Mouse (Mus musculus): Measurements from ENCODE around the gene Plbd2. TPM values are rescaled to one million over a fixed set of nuclear protein-coding genes. Genes with fewer than 3 reads are reported as not detected.
A peak's percentile ranks its signal among the peaks of the same experiment; 100 is the strongest.

Gene Plbd2
- polyA plus RNA-seq, 1 experiment from 2014 or later, result 40.8 TPM

- 57% methylated on average over 8 of the region's 8 CpGs for WGBS
Measured at GRCm38 (mm10) chr5:120475861-120476260, 27.6 kb downstream of the Plbd2 start.

DNA sequence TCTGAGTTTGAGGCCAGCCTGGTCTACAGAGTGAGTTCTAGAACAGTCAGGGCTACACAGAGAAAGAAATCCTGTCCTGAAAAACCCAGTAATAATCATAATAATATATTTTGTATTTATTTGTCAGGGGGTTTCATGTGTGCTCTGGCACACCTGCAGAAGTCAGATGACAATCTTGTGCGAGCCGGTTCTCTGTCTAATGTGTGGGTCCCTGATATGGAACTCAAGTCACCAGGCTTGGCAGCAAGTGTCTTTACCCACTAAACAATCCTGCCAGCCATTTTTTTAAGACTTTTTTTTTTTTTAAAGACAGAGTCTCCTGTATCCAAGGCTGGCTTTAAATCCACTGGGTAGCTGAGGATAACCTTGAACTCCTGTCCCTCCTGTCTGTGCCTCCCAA lies 30.1 kb downstream of the Plbd2 start:
- WGBS, result 80% methylated on average over 2 of the region's 2 CpGs
- Histone ChIP-seq H3K9me3 (replicated peaks) (no peaks in the 10 kb centered on the region), H3K27ac (no peak overlapping the region), H3K27me3 (peaks cover 8% of the 10 kb centered on the region; the same call in 1 of the 2 replicates), H3K4me1 (replicated peaks) (peaks cover 6% of the 10 kb centered on the region; the same call in 1 of the 2 replicates), H3K9ac (no peak overlapping the region), H3K36me3 (no peaks in the 10 kb centered on the region), H3K4me2 (no peak overlapping the region), H3K4me3 (no peak overlapping the region)
- ATAC-seq (replicated peaks; ENCODE audit: insufficient number of reproducible peaks, insufficient read depth, low FRiP score, low read depth), result no peak

More at GRCm38 (mm10) chr5:120475861-120476260, 27.6 kb downstream of the Plbd2 start:
- H3K4me2 ChIP-seq, result peak overlapping the region; percentile 28
- peaks cover 4% of the 10 kb centered on the region; the same call in 1 of the 2 replicates for H3K27me3 ChIP-seq
- H3K4me1 ChIP-seq (replicated peaks), result peaks cover 6% of the 10 kb centered on the region; the same call in 1 of the 2 replicates
- no peak overlapping the region for H3K4me3 ChIP-seq
- no peak for ATAC-seq (replicated peaks; ENCODE audit: insufficient number of reproducible peaks, insufficient read depth, low FRiP score, low read depth)
- H3K9me3 ChIP-seq (replicated peaks), result no peaks in the 10 kb centered on the region
- H3K9ac ChIP-seq, result no peak overlapping the region
- no peaks in the 10 kb centered on the region for H3K36me3 ChIP-seq
- no peak overlapping the region for H3K27ac ChIP-seq

GRCm38 (mm10) chr5:120472770-120473169 lies 30.7 kb downstream of the Plbd2 start, which contains the start of gene Sdsl:
TSS of gene Sdsl (minus strand) at chr5:120472810.
- no peak for ATAC-seq (replicated peaks; ENCODE audit: insufficient number of reproducible peaks, insufficient read depth, low FRiP score, low read depth)
- Histone ChIP-seq H3K27me3 (peaks cover 8% of the 10 kb centered on the region; the same call in 1 of the 2 replicates), H3K27ac (no peak within 1 kb of the TSS), H3K9me3 (replicated peaks) (no peaks in the 10 kb centered on the region), H3K4me2 (no peak within 1 kb of the TSS), H3K9ac (no peak within 1 kb of the TSS), H3K36me3 (no peaks in the 10 kb centered on the region), H3K4me3 (no peak within 1 kb of the TSS), H3K4me1 (replicated peaks) (peaks cover 6% of the 10 kb centered on the region; the same call in 1 of the 2 replicates)
- WGBS, result 65% methylated on average over 8 of the region's 8 CpGs

DNA sequence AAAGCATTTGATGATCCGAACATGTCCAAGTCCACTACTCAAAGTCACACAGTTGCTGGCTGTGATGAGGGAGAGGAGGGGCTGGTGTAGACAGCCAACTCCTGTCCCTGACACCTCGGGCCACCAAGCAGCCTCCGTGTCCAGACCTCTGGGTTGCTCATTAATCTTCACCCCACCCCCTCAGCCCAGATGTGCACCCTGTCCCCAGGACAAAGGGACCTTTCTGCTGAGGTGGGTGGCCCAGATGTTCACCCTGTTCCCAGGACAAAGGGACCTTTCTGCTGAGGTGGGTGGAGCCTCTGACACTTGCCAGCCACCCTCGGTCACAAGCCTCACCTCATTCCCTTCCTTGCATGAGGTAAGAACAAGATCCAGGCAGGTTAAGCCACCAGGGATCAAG lies 31.9 kb downstream of the Plbd2 start:
- H3K36me3 ChIP-seq, result no peaks in the 10 kb centered on the region
- H3K4me2 ChIP-seq, result no peak overlapping the region
- peaks cover 11% of the 10 kb centered on the region for H3K4me1 ChIP-seq (replicated peaks)
- ATAC-seq (replicated peaks; ENCODE audit: insufficient number of reproducible peaks, insufficient read depth, low FRiP score, low read depth), result no peak
- no peak overlapping the region for H3K4me3 ChIP-seq
- no peak overlapping the region for H3K9ac ChIP-seq
- WGBS, result 40% methylated on average over 4 of the region's 4 CpGs
- H3K27me3 ChIP-seq, result peaks cover 5% of the 10 kb centered on the region; the same call in 1 of the 2 replicates
- H3K27ac ChIP-seq, result no peak overlapping the region
- H3K9me3 ChIP-seq (replicated peaks), result no peaks in the 10 kb centered on the region

DNA sequence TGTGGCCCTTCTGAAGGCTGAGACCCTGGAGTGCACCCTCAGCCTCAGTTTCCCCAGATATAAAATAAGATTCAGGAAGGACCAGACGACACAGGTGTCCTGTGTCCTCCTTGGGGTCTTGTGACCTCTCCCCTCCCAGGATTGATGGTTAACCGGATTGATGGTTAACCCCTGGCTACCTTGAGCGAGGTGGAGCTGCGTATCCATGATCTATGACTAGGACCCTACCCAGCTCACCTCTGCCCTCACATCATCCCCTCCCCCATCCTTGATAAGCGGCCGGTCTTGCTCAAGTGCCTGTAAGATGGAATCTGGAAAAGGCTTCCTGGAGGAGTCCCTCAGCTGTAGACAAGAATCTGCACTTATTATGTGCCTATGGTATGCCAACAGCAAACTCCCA lies 34.6 kb downstream of the Plbd2 start:
- H3K4me1 ChIP-seq (replicated peaks), result peaks cover 15% of the 10 kb centered on the region
- peaks cover 8% of the 10 kb centered on the region; the same call in 1 of the 2 replicates for H3K27me3 ChIP-seq
- H3K27ac ChIP-seq, result no peak overlapping the region
- H3K36me3 ChIP-seq, result no peaks in the 10 kb centered on the region
- ATAC-seq (replicated peaks; ENCODE audit: insufficient number of reproducible peaks, insufficient read depth, low FRiP score, low read depth), result no peak
- 74% methylated on average over 6 of the region's 6 CpGs for WGBS
- H3K9ac ChIP-seq, result no peak overlapping the region
- H3K9me3 ChIP-seq (replicated peaks), result no peaks in the 10 kb centered on the region
- no peak overlapping the region for H3K4me3 ChIP-seq
- H3K4me2 ChIP-seq, result no peak overlapping the region

DNA sequence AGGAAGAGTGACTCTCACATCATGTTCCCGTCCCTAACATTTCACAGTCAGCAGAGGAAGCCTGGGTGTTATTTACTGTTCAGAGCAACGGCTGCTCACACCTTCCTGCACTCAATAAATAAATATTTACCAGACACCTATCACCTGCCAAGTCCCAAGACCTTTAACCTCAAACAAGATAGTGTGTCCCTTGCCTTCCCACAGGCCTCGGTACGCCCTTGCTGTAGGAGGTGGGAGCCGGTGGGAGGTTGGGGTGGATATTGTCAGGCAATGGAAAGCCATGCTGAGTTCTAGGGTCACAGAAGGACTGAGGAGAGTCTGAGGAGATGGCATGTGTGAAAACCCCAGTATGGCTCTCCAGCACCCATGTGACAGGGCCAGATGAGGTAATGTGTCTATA lies 35.1 kb downstream of the Plbd2 start:
- ATAC-seq (replicated peaks; ENCODE audit: insufficient number of reproducible peaks, insufficient read depth, low FRiP score, low read depth), result no peak
- Histone ChIP-seq H3K4me1 (replicated peaks) (peaks cover 15% of the 10 kb centered on the region), H3K27me3 (peaks cover 13% of the 10 kb centered on the region; the same call in 1 of the 2 replicates), H3K9me3 (replicated peaks) (no peaks in the 10 kb centered on the region), H3K4me2 (no peak overlapping the region), H3K36me3 (no peaks in the 10 kb centered on the region), H3K9ac (no peak overlapping the region), H3K4me3 (no peak overlapping the region), H3K27ac (no peak overlapping the region)
- 73% methylated on average over 5 of the region's 5 CpGs for WGBS

GRCm38 (mm10) chr5:120467026-120467425 lies 36.4 kb downstream of the Plbd2 start:
- Histone ChIP-seq H3K4me3 (peak overlapping the region; percentile 47), H3K9me3 (replicated peaks) (no peaks in the 10 kb centered on the region), H3K9ac (peak overlapping the region; percentile 31), H3K4me2 (peak overlapping the region; percentile 61), H3K36me3 (no peaks in the 10 kb centered on the region), H3K27me3 (peaks cover 20% of the 10 kb centered on the region), H3K4me1 (replicated peaks) (peaks cover 15% of the 10 kb centered on the region), H3K27ac (peak overlapping the region; percentile 78)
- 16% methylated on average over 4 of the region's 4 CpGs for WGBS
- ATAC-seq (replicated peaks; ENCODE audit: insufficient number of reproducible peaks, insufficient read depth, low FRiP score, low read depth), result 0 out of 2 replicates have a peak, but pooled peaks have one; percentile 24

DNA sequence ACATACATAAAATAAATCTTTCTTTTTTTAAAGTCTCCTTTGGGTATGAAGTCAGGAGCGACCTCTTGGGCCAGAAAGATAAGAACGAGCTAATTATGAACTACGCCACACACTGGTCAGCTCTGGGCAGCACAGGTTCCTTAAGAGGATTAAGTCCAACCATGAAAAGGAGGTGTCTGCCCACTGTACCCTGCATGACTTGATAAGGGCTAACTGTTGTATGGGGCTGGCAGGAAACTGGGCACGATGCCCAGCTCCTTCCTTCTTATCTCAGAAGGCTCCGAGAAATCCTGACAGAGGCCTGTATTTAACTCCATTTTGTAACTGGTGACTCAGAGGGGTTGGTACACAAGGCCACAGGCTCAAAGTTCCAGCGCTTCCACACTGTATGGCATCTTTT lies 37.6 kb downstream of the Plbd2 start:
- Histone ChIP-seq H3K4me1 (replicated peaks) (peaks cover 15% of the 10 kb centered on the region), H3K27ac (peak overlapping the region; percentile 78), H3K9ac (no peak overlapping the region), H3K36me3 (no peaks in the 10 kb centered on the region), H3K4me3 (no peak overlapping the region), H3K9me3 (replicated peaks) (no peaks in the 10 kb centered on the region), H3K4me2 (no peak overlapping the region), H3K27me3 (peaks cover 22% of the 10 kb centered on the region)
- WGBS, result 24% methylated on average over 6 of the region's 6 CpGs
- ATAC-seq (replicated peaks; ENCODE audit: insufficient number of reproducible peaks, insufficient read depth, low FRiP score, low read depth), result peak; percentile 84

- H3K9ac ChIP-seq, result no peak overlapping the region
- WGBS, result 37% methylated on average over 5 of the region's 5 CpGs
Measured at GRCm38 (mm10) chr5:120465062-120465461, 38.4 kb downstream of the Plbd2 start.

DNA sequence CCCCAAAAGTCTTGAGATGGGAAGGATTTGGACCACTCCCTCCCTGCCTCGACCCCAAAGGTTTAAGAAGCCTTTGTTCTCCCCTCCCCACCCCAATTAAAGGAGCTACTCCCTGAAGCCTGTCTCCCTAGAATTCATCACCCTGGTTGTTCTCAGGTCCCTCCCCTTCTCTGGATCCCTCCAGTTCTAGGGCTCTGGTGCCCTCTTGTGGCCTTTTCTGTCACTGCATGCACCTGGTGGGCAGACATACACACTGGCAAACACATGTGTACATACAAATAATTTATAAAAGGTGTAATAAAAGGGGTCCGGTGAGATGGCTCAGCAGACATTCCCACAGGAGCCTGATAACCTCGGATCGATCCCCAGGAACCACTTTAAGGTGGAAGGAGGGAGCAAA lies 39.1 kb downstream of the Plbd2 start:
- Histone ChIP-seq H3K4me3 (no peak overlapping the region), H3K36me3 (no peaks in the 10 kb centered on the region), H3K9ac (no peak overlapping the region), H3K9me3 (replicated peaks) (no peaks in the 10 kb centered on the region), H3K27ac (no peak overlapping the region), H3K4me2 (no peak overlapping the region), H3K27me3 (peaks cover 32% of the 10 kb centered on the region), H3K4me1 (replicated peaks) (peaks cover 15% of the 10 kb centered on the region)
- WGBS, result 82% methylated on average over 4 of the region's 4 CpGs
- no peak for ATAC-seq (replicated peaks; ENCODE audit: insufficient number of reproducible peaks, insufficient read depth, low FRiP score, low read depth)

More at GRCm38 (mm10) chr5:120465062-120465461, 38.4 kb downstream of the Plbd2 start:
- Histone ChIP-seq H3K4me2 (no peak overlapping the region), H3K27ac (no peak overlapping the region), H3K27me3 (peaks cover 26% of the 10 kb centered on the region), H3K4me3 (no peak overlapping the region), H3K9me3 (replicated peaks) (no peaks in the 10 kb centered on the region), H3K4me1 (replicated peaks) (peaks cover 15% of the 10 kb centered on the region), H3K36me3 (no peaks in the 10 kb centered on the region)
- no peak for ATAC-seq (replicated peaks; ENCODE audit: insufficient number of reproducible peaks, insufficient read depth, low FRiP score, low read depth)

GRCm38 (mm10) chr5:120461902-120462301 lies 41.5 kb downstream of the Plbd2 start:
- WGBS, result 77% methylated on average over 15 of the region's 15 CpGs
- H3K27ac ChIP-seq, result no peak overlapping the region
- peaks cover 33% of the 10 kb centered on the region for H3K27me3 ChIP-seq
- H3K36me3 ChIP-seq, result no peaks in the 10 kb centered on the region
- H3K4me1 ChIP-seq (replicated peaks), result peaks cover 16% of the 10 kb centered on the region
- ATAC-seq (replicated peaks; ENCODE audit: insufficient number of reproducible peaks, insufficient read depth, low FRiP score, low read depth), result no peak
- no peak overlapping the region for H3K9ac ChIP-seq
- no peaks in the 10 kb centered on the region for H3K9me3 ChIP-seq (replicated peaks)
- H3K4me2 ChIP-seq, result no peak overlapping the region
- H3K4me3 ChIP-seq, result no peak overlapping the region

GRCm38 (mm10) chr5:120459133-120459532 lies 44.3 kb downstream of the Plbd2 start:
- Histone ChIP-seq H3K9ac (no peak overlapping the region), H3K4me2 (no peak overlapping the region), H3K27me3 (peaks cover 54% of the 10 kb centered on the region), H3K4me3 (no peak overlapping the region), H3K9me3 (replicated peaks) (no peaks in the 10 kb centered on the region), H3K36me3 (no peaks in the 10 kb centered on the region), H3K27ac (no peak overlapping the region), H3K4me1 (replicated peaks) (0 out of 2 replicates have a peak, but pooled peaks cover 3% of the 10 kb centered on the region)
- 0 out of 2 replicates have a peak, but pooled peaks have one; percentile 13 for ATAC-seq (replicated peaks; ENCODE audit: insufficient number of reproducible peaks, insufficient read depth, low FRiP score, low read depth)
- 71% methylated on average over 10 of the region's 10 CpGs for WGBS

All from heart, embryonic 15.5 days (tissue).